Mouse (Mus musculus): ENCODE results near the gene Nxn.

GRCm38 (mm10) chr11:76351624-76352011 lies 47.3 kb downstream of the Nxn start:
- no peak for TF ChIP-seq POLR2A (IDR thresholded peaks at IDR 0.05; ENCODE audit: borderline replicate concordance, extremely low read depth, low read depth, low read length)
- TF ChIP-seq CTCF (IDR thresholded peaks at IDR 0.05; ENCODE audit: insufficient read depth, low read length): no peak

Measured in lung, adult 2 months (tissue).